Mouse (Mus musculus) heart, embryonic 15.5 days (tissue): ENCODE measurements around the gene Sult4a1. TPM values are rescaled to one million over a fixed set of nuclear protein-coding genes. Genes with fewer than 3 reads are reported as not detected.
A peak's percentile ranks its signal among the peaks of the same experiment; 100 is the strongest.
"Not testable (repeated sequence)": the region's sequence is repeated elsewhere in the genome, so short reads cannot be mapped to it uniquely, and the experiment has no call there.

Source experiments
- ATAC-seq: fragments of 200-750 bp; cut with Nextera tagmentation; replicated peaks from 2 replicates; pipeline ENCODE4 v1.8.0; 2017; ENCODE audit warnings: low read depth, moderate TSS enrichment; ENCODE audit not compliant: insufficient number of reproducible peaks, insufficient read depth, low FRiP score
- H3K27ac ChIP-seq: fragments of 300-500 bp; sonication (generic); 2 replicates; pipeline ENCODE4 v1.5.1; 2015; ENCODE audit warnings: mild to moderate bottlenecking, inconsistent platforms
- H3K27me3 ChIP-seq: fragments of 300-500 bp; sonication (generic); 2 replicates; pipeline ENCODE4 v1.6.1; 2015; ENCODE audit warnings: inconsistent platforms
- H3K36me3 ChIP-seq: fragments of 300-500 bp; sonication (generic); 2 replicates; pipeline ENCODE4 v1.6.1; 2015; ENCODE audit warnings: mild to moderate bottlenecking, inconsistent platforms
- H3K4me1 ChIP-seq: fragments of 300-500 bp; sonication (generic); replicated peaks from 2 replicates; pipeline ENCODE4 v1.6.1; 2015; ENCODE audit warnings: inconsistent platforms
- H3K4me2 ChIP-seq: fragments of 300-500 bp; sonication (generic); 2 replicates; pipeline ENCODE4 v1.6.1; 2015; ENCODE audit warnings: inconsistent platforms, mild to moderate bottlenecking, moderate library complexity
- H3K4me3 ChIP-seq: fragments of 300-500 bp; sonication (generic); 2 replicates; pipeline ENCODE4 v1.5.1; 2015; ENCODE audit warnings: mild to moderate bottlenecking, inconsistent platforms
- H3K9ac ChIP-seq: fragments of 300-500 bp; sonication (generic); 2 replicates; pipeline ENCODE4 v1.6.1; 2015; ENCODE audit warnings: mild to moderate bottlenecking, inconsistent platforms
- H3K9me3 ChIP-seq: fragments of 300-500 bp; sonication (generic); replicated peaks from 2 replicates; pipeline ENCODE4 v1.6.1; 2016; ENCODE audit warnings: inconsistent platforms
- WGBS: fragments of 180-500 bp; shearing (Covaris S2); methylation state at CpG from one replicate; pipeline ENCODE4 v1.1.7; 2015; ENCODE audit warnings: mixed read lengths; 5-methylcytosine and 5-hydroxymethylcytosine counted together
- polyA plus RNA-seq: library from polyadenylated mRNA; unstranded; fragments of >200 nt; fragmentation: Nextera tagmentation; extraction: Ambion mirVana; gene quantifications from 2 replicates; pipeline ENCODE4 v1.2.1, GENCODE M21; 2015

Sult4a1 gene
- polyA plus RNA-seq, 1 experiment from 2014 or later: 0.52 TPM

DNA sequence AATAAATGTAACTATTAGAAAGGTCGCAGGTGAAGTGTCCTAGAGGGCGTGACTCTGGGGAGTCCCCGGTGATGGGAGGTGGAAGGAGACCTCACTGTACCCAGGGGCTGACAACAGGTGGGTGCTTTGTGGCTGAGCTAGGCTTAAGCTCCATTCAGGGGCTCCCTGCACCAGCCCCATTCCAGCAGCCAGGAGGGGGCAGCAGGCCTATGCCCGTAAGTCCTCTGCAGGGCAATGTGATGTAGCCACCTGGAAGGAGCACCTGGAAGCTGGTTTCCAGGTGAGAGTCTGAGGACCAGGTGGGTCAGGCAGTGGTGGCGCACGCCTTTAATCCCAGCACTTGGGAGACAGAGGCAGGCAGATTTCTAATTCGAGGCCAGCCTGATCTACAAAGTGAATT, 18.5 kb upstream of the Sult4a1 start:
- ATAC-seq: no peak
- WGBS: 55% methylated on average over 7 of the region's 7 CpGs

GRCm38 (mm10) chr15:84123075-84123474, 17.5 kb upstream of the Sult4a1 start, which contains the start of gene Pnpla5:
Gene Pnpla5 (minus strand): TSS chr15:84123175.
- H3K36me3 ChIP-seq: no peaks in the 10 kb centered on the region
- H3K4me2 ChIP-seq: no peak within 1 kb of the TSS
- H3K9me3 ChIP-seq: no peaks in the 10 kb centered on the region
- H3K4me1 ChIP-seq: no peaks in the 10 kb centered on the region
- no peak within 1 kb of the TSS for H3K27ac ChIP-seq
- H3K27me3 ChIP-seq: peaks cover 21% of the 10 kb centered on the region
- H3K4me3 ChIP-seq: no peak within 1 kb of the TSS
- WGBS: 50% methylated on average over 8 of the region's 8 CpGs
- no peak within 1 kb of the TSS for H3K9ac ChIP-seq
- ATAC-seq: no peak

More for the DNA sequence above, 18.5 kb upstream of the Sult4a1 start:
- Histone ChIP-seq H3K4me3 (no peak overlapping the region), H3K9ac (no peak overlapping the region), H3K27me3 (peaks cover 15% of the 10 kb centered on the region; the same call in 1 of the 2 replicates), H3K4me1 (no peaks in the 10 kb centered on the region), H3K36me3 (no peaks in the 10 kb centered on the region), H3K9me3 (no peaks in the 10 kb centered on the region), H3K27ac (no peak overlapping the region), H3K4me2 (no peak overlapping the region)

DNA sequence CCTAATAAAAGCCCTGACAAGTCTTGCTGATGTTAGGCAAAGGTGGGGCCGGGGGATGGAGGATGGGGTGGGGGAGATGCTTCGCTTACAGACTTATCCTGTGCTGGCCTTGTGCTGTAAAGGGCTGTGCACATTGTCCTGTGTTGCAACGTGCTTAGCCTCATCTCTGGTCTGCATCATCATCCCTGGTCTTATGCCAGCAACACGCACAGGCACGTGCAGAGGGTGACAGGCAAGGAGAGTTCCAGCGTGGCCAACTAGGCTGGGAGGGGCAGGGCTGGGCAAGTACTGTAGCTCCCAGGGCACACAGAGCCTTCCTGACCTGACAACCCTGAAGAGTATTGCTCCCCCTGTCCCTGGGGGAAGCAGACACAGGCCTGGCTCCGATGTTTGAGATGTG, 15.5 kb upstream of the Sult4a1 start:
- H3K4me1 ChIP-seq: no peaks in the 10 kb centered on the region
- H3K36me3 ChIP-seq: no peaks in the 10 kb centered on the region
- no peak overlapping the region for H3K27ac ChIP-seq
- no peak overlapping the region for H3K4me2 ChIP-seq
- H3K4me3 ChIP-seq: no peak overlapping the region
- ATAC-seq: no peak
- H3K9me3 ChIP-seq: no peaks in the 10 kb centered on the region
- H3K27me3 ChIP-seq: peaks cover 17% of the 10 kb centered on the region
- WGBS: 62% methylated on average over 7 of the region's 7 CpGs
- no peak overlapping the region for H3K9ac ChIP-seq

- H3K9ac ChIP-seq: no peak overlapping the region
- WGBS: 19% methylated on average over 6 of the region's 6 CpGs
- H3K4me1 ChIP-seq: no peaks in the 10 kb centered on the region
- H3K27ac ChIP-seq: no peak overlapping the region
- ATAC-seq: no peak
- H3K36me3 ChIP-seq: no peaks in the 10 kb centered on the region
- no peak overlapping the region for H3K4me3 ChIP-seq
- H3K9me3 ChIP-seq: no peaks in the 10 kb centered on the region
- peaks cover 17% of the 10 kb centered on the region for H3K27me3 ChIP-seq
- H3K4me2 ChIP-seq: no peak overlapping the region
These were observed 15.1 kb upstream of the Sult4a1 start for GRCm38 (mm10) chr15:84120612-84121011.

- no peak for ATAC-seq
- WGBS: 85% methylated on average over 1 of the region's 1 CpGs
- no peaks in the 10 kb centered on the region for H3K36me3 ChIP-seq
- H3K27me3 ChIP-seq: peaks cover 10% of the 10 kb centered on the region; the same call in 1 of the 2 replicates
- no peak overlapping the region for H3K4me3 ChIP-seq
- no peak overlapping the region for H3K9ac ChIP-seq
- no peak overlapping the region for H3K4me2 ChIP-seq
- no peaks in the 10 kb centered on the region for H3K9me3 ChIP-seq
- H3K4me1 ChIP-seq: no peaks in the 10 kb centered on the region
- no peak overlapping the region for H3K27ac ChIP-seq
These were observed 10.9 kb upstream of the Sult4a1 start for GRCm38 (mm10) chr15:84116466-84116865.

- Histone ChIP-seq H3K4me1 (no peaks in the 10 kb centered on the region), H3K9me3 (no peaks in the 10 kb centered on the region), H3K4me2 (no peak overlapping the region), H3K36me3 (no peaks in the 10 kb centered on the region), H3K4me3 (no peak overlapping the region), H3K9ac (no peak overlapping the region), H3K27ac (no peak overlapping the region), H3K27me3 (peaks cover 10% of the 10 kb centered on the region; the same call in 1 of the 2 replicates)
- WGBS: 46% methylated on average over 5 of the region's 5 CpGs
- ATAC-seq: no peak
These were observed 10.2 kb upstream of the Sult4a1 start for GRCm38 (mm10) chr15:84115727-84116126.

DNA sequence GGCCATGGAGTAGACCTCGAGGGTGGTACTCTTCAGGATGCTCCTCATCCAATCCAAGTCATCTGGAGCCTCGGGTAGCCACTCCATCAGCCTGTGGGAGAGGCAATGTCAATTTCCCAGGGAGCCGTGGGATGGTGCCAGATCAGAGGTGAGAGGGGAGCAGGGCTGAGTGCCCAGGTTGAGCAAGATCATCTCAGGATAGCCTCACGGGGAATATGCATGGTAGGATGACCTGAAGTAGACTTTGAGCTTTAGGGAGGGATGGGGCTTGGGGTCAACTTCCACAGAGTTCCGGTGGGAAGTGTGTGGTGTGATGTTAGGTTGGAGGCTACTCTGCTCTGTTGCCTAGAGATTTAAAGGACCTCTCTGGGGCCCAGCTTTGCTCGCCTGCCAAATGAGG, 8.3 kb upstream of the Sult4a1 start:
- Histone ChIP-seq H3K9ac (no peak overlapping the region), H3K9me3 (no peaks in the 10 kb centered on the region), H3K4me3 (no peak overlapping the region), H3K27me3 (peaks cover 10% of the 10 kb centered on the region; the same call in 1 of the 2 replicates), H3K4me1 (no peaks in the 10 kb centered on the region), H3K4me2 (no peak overlapping the region), H3K27ac (no peak overlapping the region), H3K36me3 (no peaks in the 10 kb centered on the region)
- ATAC-seq: no peak
- WGBS: 68% methylated on average over 6 of the region's 6 CpGs

GRCm38 (mm10) chr15:84108899-84109298, 3.3 kb upstream of the Sult4a1 start:
- Histone ChIP-seq H3K4me2 (no peak overlapping the region), H3K36me3 (no peaks in the 10 kb centered on the region), H3K27me3 (peaks cover 55% of the 10 kb centered on the region), H3K4me1 (peaks cover 8% of the 10 kb centered on the region), H3K4me3 (no peak overlapping the region), H3K9ac (no peak overlapping the region), H3K27ac (no peak overlapping the region), H3K9me3 (no peaks in the 10 kb centered on the region)
- no peak for ATAC-seq
- 6% methylated on average over 13 of the region's 13 CpGs for WGBS

GRCm38 (mm10) chr15:84105924-84106500, 458 bp upstream of the Sult4a1 start:
- WGBS: 9% methylated on average over 12 of the region's 12 CpGs

DNA sequence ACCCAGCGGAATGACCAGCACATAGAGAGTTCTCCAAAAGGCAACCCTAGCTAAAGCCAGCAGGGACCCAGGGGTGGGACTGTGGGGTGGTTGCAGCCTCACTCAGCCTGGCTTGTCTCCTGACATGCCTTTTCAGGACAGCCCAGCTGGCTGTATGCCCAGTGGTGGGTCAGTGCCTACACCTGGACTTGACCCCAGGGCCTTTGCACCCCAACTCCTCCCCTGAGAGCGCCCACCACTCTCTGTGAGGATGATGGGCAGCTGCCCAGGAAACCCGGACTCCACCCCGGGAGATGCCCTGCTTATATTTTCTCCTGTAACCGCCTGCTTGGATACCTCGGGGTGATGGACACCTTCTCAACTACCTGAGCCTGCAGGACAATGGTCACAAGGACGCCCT, 928 bp downstream of the Sult4a1 start:
- H3K4me3 ChIP-seq: no peak overlapping the region
- no peaks in the 10 kb centered on the region for H3K9me3 ChIP-seq
- H3K36me3 ChIP-seq: no peaks in the 10 kb centered on the region
- H3K27ac ChIP-seq: no peak overlapping the region
- H3K9ac ChIP-seq: no peak overlapping the region
- ATAC-seq: no peak
- H3K4me2 ChIP-seq: no peak overlapping the region
- H3K27me3 ChIP-seq: peaks cover 78% of the 10 kb centered on the region
- H3K4me1 ChIP-seq: peaks cover 8% of the 10 kb centered on the region
- WGBS: 73% methylated on average over 7 of the region's 7 CpGs

More at GRCm38 (mm10) chr15:84105924-84106500, 458 bp upstream of the Sult4a1 start:
- Histone ChIP-seq H3K4me1 (peaks cover 8% of the 10 kb centered on the region), H3K4me2 (peak overlapping the region; percentile 81), H3K9me3 (no peaks in the 10 kb centered on the region), H3K27me3 (peaks cover 74% of the 10 kb centered on the region), H3K9ac (no peak overlapping the region), H3K4me3 (peak overlapping the region; percentile 49), H3K36me3 (no peaks in the 10 kb centered on the region), H3K27ac (no peak overlapping the region)
- no peak for ATAC-seq

DNA sequence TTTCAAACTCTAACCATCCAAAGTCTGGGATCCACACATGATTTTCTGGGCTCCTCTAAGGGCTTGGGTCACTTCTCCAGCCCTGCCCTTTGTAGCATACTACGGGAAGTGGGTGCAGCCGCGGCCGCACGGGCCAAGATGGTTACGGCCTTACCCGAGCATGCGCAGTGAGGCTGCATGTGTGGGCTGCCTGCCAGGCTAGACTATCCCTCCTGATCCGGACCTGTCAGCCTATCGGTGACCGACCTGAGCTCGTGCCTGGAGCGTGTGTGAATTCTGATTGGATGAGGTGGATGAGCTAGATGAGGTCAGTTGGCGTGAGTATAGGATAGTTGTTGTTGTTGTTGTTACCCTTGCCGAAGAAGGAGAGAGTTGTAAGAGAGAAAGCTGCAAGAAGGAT, 8.0 kb downstream of the Sult4a1 start:
- H3K27me3 ChIP-seq: peaks cover 13% of the 10 kb centered on the region; the same call in 1 of the 2 replicates
- H3K4me1 ChIP-seq, H3K27ac ChIP-seq, H3K4me3 ChIP-seq, H3K9me3 ChIP-seq, H3K4me2 ChIP-seq, H3K36me3 ChIP-seq, ATAC-seq, H3K9ac ChIP-seq: not testable (repeated sequence)
- 78% methylated on average over 15 of the region's 15 CpGs for WGBS

DNA sequence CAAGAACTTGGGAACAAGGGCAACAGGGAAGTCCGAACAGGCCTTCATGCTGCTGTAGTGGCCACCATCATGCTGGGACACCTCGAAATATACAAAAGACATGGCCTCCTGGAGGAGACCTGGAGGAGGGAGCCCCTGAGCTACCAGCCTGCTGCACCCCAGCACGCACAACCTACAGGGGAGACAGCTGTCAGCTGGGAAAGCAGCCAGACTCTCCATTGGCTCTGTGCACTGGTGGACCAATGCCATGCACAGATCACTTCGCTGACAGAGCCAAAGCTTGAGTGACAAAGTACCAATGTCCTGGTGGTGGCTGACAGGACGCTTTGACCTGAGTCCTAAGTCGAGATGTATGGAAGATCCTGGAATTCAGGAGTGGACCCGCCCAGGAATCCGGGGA, 9.5 kb downstream of the Sult4a1 start:
- no peaks in the 10 kb centered on the region for H3K4me1 ChIP-seq
- no peaks in the 10 kb centered on the region for H3K36me3 ChIP-seq
- H3K9ac ChIP-seq: no peak overlapping the region
- ATAC-seq: no peak
- H3K4me2 ChIP-seq: no peak overlapping the region
- H3K9me3 ChIP-seq: no peaks in the 10 kb centered on the region
- 80% methylated on average over 8 of the region's 8 CpGs for WGBS
- no peak overlapping the region for H3K4me3 ChIP-seq
- no peak overlapping the region for H3K27ac ChIP-seq
- 0 out of 2 replicates have a peak, but pooled peaks cover 4% of the 10 kb centered on the region for H3K27me3 ChIP-seq
